Mouse (Mus musculus) CH12.LX (cell line): ENCODE measurements around the gene Csad. TPM values are rescaled to one million over a fixed set of nuclear protein-coding genes. Genes with fewer than 3 reads are reported as not detected.

Source experiments
- DNase-seq: peaks from one replicate; pipeline ENCODE4 v3.0.0-alpha.2; 2013; ENCODE audit errors: extremely low read depth
- H3K27ac ChIP-seq: 2 replicates; pipeline ENCODE4 v1.5.1; 2012; ENCODE audit warnings: low read depth, mild to moderate bottlenecking, control low read depth, moderate library complexity; ENCODE audit not compliant: insufficient read depth
- H3K27me3 ChIP-seq: replicated peaks from 2 replicates; pipeline ENCODE3; 2012; ENCODE audit warnings: inconsistent platforms
- H3K36me3 ChIP-seq, 2 experiments: replicated peaks in 1 of 2; 2 replicates each; pipeline versions ENCODE3 to v1.6.1; 2012; ENCODE audit warnings: inconsistent platforms in 1 of 2, low read length in 1 of 2, mild to moderate bottlenecking in 1 of 2, mixed read lengths in 1 of 2, moderate library complexity in 1 of 2; ENCODE audit not compliant: control insufficient read depth in 1 of 2, insufficient read depth in 1 of 2
- H3K4me1 ChIP-seq, 2 experiments: 2 replicates each; pipeline ENCODE4 v1.6.1; 2012; ENCODE audit warnings: inconsistent platforms in 1 of 2, moderate library complexity in 1 of 2; ENCODE audit not compliant: insufficient read depth in 2 of 2, control insufficient read depth in 1 of 2
- H3K4me2 ChIP-seq: 2 replicates; pipeline ENCODE4 v1.6.1; 2012; ENCODE audit warnings: low read depth, mild to moderate bottlenecking, control low read depth; ENCODE audit not compliant: poor library complexity, insufficient read depth, severe bottlenecking
- H3K4me3 ChIP-seq, 3 experiments: fragments of 150-350 bp in 1 of 3; sonication (generic) in 1 of 3; replicated peaks in 1 of 3; 2 replicates each; pipeline versions ENCODE3 to v1.5.1; 2011 to 2012; ENCODE audit warnings: low read depth in 2 of 3, low read length in 2 of 3, mild to moderate bottlenecking in 2 of 3, moderate library complexity in 2 of 3, control low read depth in 1 of 3, improper control_type of control experiment in 1 of 3, inconsistent platforms in 1 of 3, mixed read lengths in 1 of 3; ENCODE audit not compliant: poor library complexity in 1 of 3
- H3K79me2 ChIP-seq: replicated peaks from 2 replicates; pipeline ENCODE4 v1.6.1; 2012; ENCODE audit warnings: mild to moderate bottlenecking, moderate library complexity; ENCODE audit not compliant: control insufficient read depth, poor library complexity, insufficient read depth, severe bottlenecking; ENCODE audit errors: extremely low read depth
- H3K9ac ChIP-seq: 2 replicates; pipeline ENCODE4 v1.6.1; 2012; ENCODE audit warnings: low read depth, mild to moderate bottlenecking, control low read depth, moderate library complexity; ENCODE audit not compliant: insufficient read depth
- H3K9me3 ChIP-seq: replicated peaks from 2 replicates; pipeline ENCODE3; 2012; ENCODE audit warnings: low read length, inconsistent platforms, mixed read lengths
- BHLHE40 ChIP-seq: IDR thresholded peaks from 2 replicates; pipeline ENCODE4 v1.6.1; 2011; ENCODE audit warnings: mild to moderate bottlenecking, low read depth, low read length, improper control_type of control experiment
- CHD1 ChIP-seq: IDR thresholded peaks from 2 replicates; pipeline ENCODE4 v1.6.1; 2012; ENCODE audit warnings: low read depth, low read length, improper control_type of control experiment, inconsistent platforms
- E2F4 ChIP-seq: IDR thresholded peaks from 2 replicates; pipeline ENCODE4 v1.6.1; 2011; ENCODE audit warnings: low read depth, low read length, improper control_type of control experiment; ENCODE audit not compliant: insufficient replicate concordance
- ELF1 ChIP-seq: IDR thresholded peaks from 2 replicates; pipeline ENCODE4 v1.6.1; 2014; ENCODE audit warnings: low read depth, mild to moderate bottlenecking, inconsistent platforms, low read length, improper control_type of control experiment
- GABPA ChIP-seq: IDR thresholded peaks from 2 replicates; pipeline ENCODE4 v1.6.1; 2012; ENCODE audit warnings: low read depth, low read length, improper control_type of control experiment, inconsistent platforms; ENCODE audit not compliant: insufficient replicate concordance
- HCFC1 ChIP-seq: IDR thresholded peaks from 2 replicates; pipeline ENCODE4 v1.6.1; 2012; ENCODE audit warnings: low read depth, mild to moderate bottlenecking, inconsistent platforms, low read length, improper control_type of control experiment
- IRF4 ChIP-seq: IDR thresholded peaks from 2 replicates; pipeline ENCODE4 v1.6.1; 2014; ENCODE audit warnings: low read depth, mild to moderate bottlenecking, inconsistent platforms, low read length, improper control_type of control experiment
- JUND ChIP-seq: conservative IDR thresholded peaks from 2 replicates; pipeline ENCODE4 v1.6.1; 2011; ENCODE audit warnings: low read depth, low read length, improper control_type of control experiment
- KAT2A ChIP-seq: IDR thresholded peaks from 2 replicates; pipeline ENCODE4 v1.6.1; 2012; ENCODE audit warnings: low read length, improper control_type of control experiment, inconsistent platforms; ENCODE audit not compliant: insufficient replicate concordance
- MAFK ChIP-seq: IDR thresholded peaks from 2 replicates; pipeline ENCODE4 v1.6.1; 2011; ENCODE audit warnings: low read length, improper control_type of control experiment; ENCODE audit not compliant: insufficient replicate concordance
- MAX ChIP-seq: IDR thresholded peaks from 2 replicates; pipeline ENCODE4 v1.6.1; 2011; ENCODE audit warnings: low read length, improper control_type of control experiment
- MEF2A ChIP-seq: IDR thresholded peaks from 2 replicates; pipeline ENCODE4 v1.6.1; 2014; ENCODE audit warnings: low read depth, mild to moderate bottlenecking, inconsistent platforms, low read length, improper control_type of control experiment, borderline replicate concordance
- MXI1 ChIP-seq: IDR thresholded peaks from 2 replicates; pipeline ENCODE4 v1.6.1; 2011; ENCODE audit warnings: mild to moderate bottlenecking, low read depth, low read length, improper control_type of control experiment
- NELFE ChIP-seq: IDR thresholded peaks from 2 replicates; pipeline ENCODE4 v1.6.1; 2011; ENCODE audit warnings: low read depth, low read length, improper control_type of control experiment
- POLR2AphosphoS2 ChIP-seq: IDR thresholded peaks from 2 replicates; pipeline ENCODE4 v1.6.1; 2011; ENCODE audit warnings: low read depth, low read length, improper control_type of control experiment
- RCOR1 ChIP-seq: conservative IDR thresholded peaks from 2 replicates; pipeline ENCODE4 v1.6.1; 2012; ENCODE audit warnings: low read depth, mild to moderate bottlenecking, inconsistent platforms, low read length, improper control_type of control experiment
- SMC3 ChIP-seq: IDR thresholded peaks from 2 replicates; pipeline ENCODE4 v1.6.1; 2011; ENCODE audit warnings: low read depth, low read length, improper control_type of control experiment
- TBP ChIP-seq: conservative IDR thresholded peaks from 2 replicates; pipeline ENCODE4 v1.6.1; 2011; ENCODE audit warnings: low read depth, low read length, improper control_type of control experiment
- TCF12 ChIP-seq: IDR thresholded peaks from 2 replicates; pipeline ENCODE4 v1.6.1; 2014; ENCODE audit warnings: low read depth, mild to moderate bottlenecking, inconsistent platforms, low read length, improper control_type of control experiment
- UBTF ChIP-seq: IDR thresholded peaks from 2 replicates; pipeline ENCODE4 v1.6.1; 2012; ENCODE audit warnings: low read depth, mild to moderate bottlenecking, inconsistent platforms, low read length, improper control_type of control experiment, moderate library complexity
- USF1 ChIP-seq: IDR thresholded peaks from 2 replicates; pipeline ENCODE4 v1.6.1; 2014; ENCODE audit warnings: low read depth, mild to moderate bottlenecking, inconsistent platforms, low read length, improper control_type of control experiment
- dilution Hi-C: fragments of 300-500 bp; cut with MboI; formaldehyde crosslinking; loops from 2 replicates; pipeline ENCODE4 v1.14.3; 2020; ENCODE audit warnings: low sequenced_read_pairs; ENCODE audit not compliant: extremely low pct_unique_long_range_greater_than_20kb, extremely low pct_ligation_motif_present
- in situ Hi-C: fragments of 300-500 bp; cut with MboI; formaldehyde crosslinking; loops from 3 replicates; pipeline ENCODE4 v1.14.3; 2019; ENCODE audit warnings: low sequenced_read_pairs, low pct_ligation_motif_present, low pct_unique_long_range_greater_than_20kb, mixed read lengths
- polyA plus RNA-seq: library from polyadenylated mRNA; unstranded; fragments of >175 nt; gene quantifications from 2 replicates; pipeline ENCODE4 v1.2.1, GENCODE M21; 2012; ENCODE audit warnings: low read depth; ENCODE audit not compliant: insufficient read length
- total RNA-seq, 2 experiments: library from RNA; depleted of rRNA; stranded (reverse); fragments of 300-350 nt in 1 of 2; fragments of >200 nt in 1 of 2; gene quantifications; 2 replicates each; pipeline ENCODE4 v1.2.3; 2012 to 2014

Gene Csad
- total and polyA plus RNA-seq, 3 experiments = 3.7 to 4.7 (median 3.8) TPM

DNA sequence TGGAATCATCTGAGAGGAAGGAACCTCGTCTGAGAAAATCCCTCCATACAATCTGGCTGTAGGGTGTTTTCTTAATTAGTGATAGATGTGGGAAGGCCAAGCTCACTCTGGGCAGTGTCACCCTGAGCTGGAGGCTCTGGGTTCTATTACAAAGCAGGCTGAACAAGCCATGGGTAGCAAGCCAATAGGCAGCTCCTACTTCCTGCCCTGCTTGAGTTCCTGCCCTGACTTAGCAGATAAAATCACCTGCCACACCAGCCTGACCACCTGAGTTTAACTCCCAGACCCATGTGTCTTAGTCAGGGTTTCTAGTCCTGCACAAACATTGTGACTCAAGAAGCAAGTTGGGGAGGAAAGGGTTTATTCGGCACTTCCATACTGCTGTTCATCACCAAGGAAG, 35.5 kb downstream of the Csad start:
- H3K4me2 ChIP-seq = no peak overlapping the region
- H3K27ac ChIP-seq = no peak overlapping the region
- dilution Hi-C loops (no loop called here), in situ Hi-C loops (no loop called here)
- H3K36me3 ChIP-seq = no peaks in the 10 kb centered on the region
- DNase-seq = no peak
- H3K4me3 ChIP-seq = no peak overlapping the region
- H3K4me1 ChIP-seq = peaks cover 0 to 9% of the 10 kb centered on the region in 2 experiments; a peak in 2 of 4 replicates
- no peak overlapping the region for H3K9ac ChIP-seq
- no peak for TF ChIP-seq MAFK
- TF ChIP-seq HCFC1 = no peak
- TF ChIP-seq NELFE = no peak
- TF ChIP-seq ELF1 = no peak
- TF ChIP-seq UBTF = no peak
- TF ChIP-seq POLR2AphosphoS2 = no peak
- TF ChIP-seq RCOR1 = no peak
- TF ChIP-seq JUND = no peak
- TF ChIP-seq SMC3 = no peak
- H3K79me2 ChIP-seq = no peaks in the 10 kb centered on the region
- no peaks in the 10 kb centered on the region for H3K9me3 ChIP-seq
- H3K27me3 ChIP-seq = no peaks in the 10 kb centered on the region

DNA sequence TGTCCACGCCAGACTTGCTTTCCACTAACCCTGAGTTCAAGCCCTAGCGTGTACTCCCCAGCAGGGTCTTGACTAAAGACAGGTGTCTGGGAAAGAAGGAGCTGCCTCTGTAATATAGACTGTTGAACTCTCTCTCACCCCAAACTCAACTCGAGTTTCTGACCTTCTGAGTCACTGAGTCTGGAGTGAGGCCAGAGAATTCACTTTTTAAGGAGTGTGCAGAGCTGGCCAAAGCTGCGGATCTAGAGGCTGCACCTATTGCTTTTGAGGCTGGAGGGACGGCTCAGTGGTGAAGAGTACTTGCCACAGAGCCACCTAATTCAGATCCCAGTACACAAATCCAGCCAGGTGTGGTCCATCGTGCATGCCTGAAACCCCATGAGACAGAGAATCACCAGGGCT, 36.9 kb downstream of the Csad start:
- H3K79me2 ChIP-seq = no peaks in the 10 kb centered on the region
- DNase-seq = no peak
- no peak overlapping the region for H3K4me2 ChIP-seq
- no peak overlapping the region for H3K27ac ChIP-seq
- H3K4me1 ChIP-seq = peaks cover 0 to 9% of the 10 kb centered on the region in 2 experiments; a peak in 2 of 4 replicates
- no peak for TF ChIP-seq MAFK
- TF ChIP-seq KAT2A = no peak
- no peak for TF ChIP-seq MAX
- no peak for TF ChIP-seq GABPA
- no peak for TF ChIP-seq MEF2A
- no peak for TF ChIP-seq HCFC1
- no peak for TF ChIP-seq E2F4
- TF ChIP-seq MXI1 = no peak
- TF ChIP-seq CHD1 = no peak
- no peak for TF ChIP-seq BHLHE40
- TF ChIP-seq TBP = no peak
- no peak for TF ChIP-seq IRF4
- no peak for TF ChIP-seq JUND
- no peak for TF ChIP-seq TCF12
- no peak for TF ChIP-seq USF1
- H3K9ac ChIP-seq = no peak overlapping the region
- no peak overlapping the region for H3K4me3 ChIP-seq
- H3K36me3 ChIP-seq = peaks cover 0 to 4% of the 10 kb centered on the region in 2 experiments
- in situ Hi-C loops (no loop called here), dilution Hi-C loops (no loop called here)
- H3K9me3 ChIP-seq = no peaks in the 10 kb centered on the region
- H3K27me3 ChIP-seq = peaks cover 3% of the 10 kb centered on the region
